Mouse (Mus musculus): ENCODE measurements at regions not wholly inside any gene's neighbourhood (a gene's known extent, or its start where the extent isn't known, plus 50 kb on each side); places are given as distances from the start of the nearest gene placed in this dataset.

DNA sequence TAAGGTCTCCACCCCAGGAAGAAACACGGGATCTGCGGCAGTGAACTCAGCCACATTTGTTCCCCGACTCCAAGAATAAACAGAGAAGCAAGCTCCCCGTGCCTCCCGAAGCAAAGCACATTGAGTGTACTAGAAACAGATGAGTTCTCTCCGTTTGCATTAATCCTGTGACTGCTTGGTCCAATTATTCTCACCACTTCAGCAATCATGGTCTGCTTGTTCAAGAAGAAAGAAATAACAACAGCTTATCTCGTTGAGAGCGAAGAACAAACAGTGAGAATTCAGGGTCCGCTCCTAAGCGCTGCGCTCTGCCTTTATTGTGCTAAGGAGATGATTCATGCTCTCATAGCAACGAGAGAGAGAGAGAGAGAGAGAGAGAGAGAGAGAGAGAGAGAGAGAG lies 393.6 kb upstream of the Dynlrb2 start:
- TF ChIP-seq CTCF (IDR thresholded peaks at IDR 0.05; ENCODE audit: borderline replicate concordance, insufficient read depth, low read depth, low read length) (no peak), POLR2A (IDR thresholded peaks at IDR 0.05; ENCODE audit: borderline replicate concordance, insufficient read depth, low read length) (no peak)

Data from cerebellum, adult 2 months (tissue).